Mouse (Mus musculus): Measurements from ENCODE around the gene Ahdc1.

- no peak for TF ChIP-seq MYOG (IDR thresholded peaks at IDR 0.05; ENCODE audit: control insufficient read depth in 1 of 3, insufficient read depth in 1 of 3, insufficient read length in 2 of 3, low read depth in 2 of 3)
- no peak for TF ChIP-seq POLR2A (IDR thresholded peaks at IDR 0.05; ENCODE audit: insufficient read length, low read depth)
- no peak for TF ChIP-seq MAX (IDR thresholded peaks at IDR 0.05; ENCODE audit: low read depth)
- no peak for TF ChIP-seq TCF3 (IDR thresholded peaks at IDR 0.05; ENCODE audit: insufficient read length, low read depth)
- TF ChIP-seq USF1 (IDR thresholded peaks at IDR 0.05; ENCODE audit: low read depth), result no peak
- TF ChIP-seq POLR2AphosphoS2 (IDR thresholded peaks at IDR 0.05; ENCODE audit: insufficient read length, low read depth), result no peak
- no peak for TF ChIP-seq MYOD1 (IDR thresholded peaks at IDR 0.05; ENCODE audit: control insufficient read depth in 1 of 3, insufficient read length in 2 of 3, low read depth in 2 of 3)
- TF ChIP-seq SRF (IDR thresholded peaks at IDR 0.05; ENCODE audit: control insufficient read depth, insufficient read length, low read depth), result no peak
Measured at GRCm38 (mm10) chr4:132961866-132962265, 49.2 kb upstream of the Ahdc1 start.

Data from myocyte (in vitro differentiated cells).